8 mouse cellular contexts compared by ENCODE assay signal in the genomic region with DNA sequence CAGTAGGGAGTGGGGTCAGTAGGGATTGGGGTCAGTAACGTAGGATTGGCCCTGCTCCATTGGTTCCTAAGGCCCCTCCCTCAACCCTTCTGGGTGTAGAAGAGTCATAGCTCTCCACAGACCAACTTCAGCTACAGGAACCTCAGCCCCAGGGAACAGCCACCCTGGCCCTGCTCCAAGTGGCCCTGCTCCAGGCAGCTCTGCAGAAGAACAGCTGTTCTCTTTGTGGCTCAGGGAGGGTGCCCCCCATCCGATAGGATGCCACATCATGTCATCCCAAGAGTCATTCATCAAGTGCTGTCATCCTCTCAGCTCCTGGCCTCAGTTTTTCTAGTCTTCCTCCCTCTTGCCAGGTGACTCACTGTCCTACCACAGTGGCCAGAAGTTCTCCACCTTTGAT. TPM values are rescaled to one million over a fixed set of nuclear protein-coding genes. Genes with fewer than 3 reads are reported as not detected.
DNase-seq lines count a peak whose midpoint lies in the region; ATAC-seq and TF ChIP-seq lines count a peak whose summit lies in the region.

No protein-coding gene starts in this region.

- no peak for TF ChIP-seq POLR2A in lung, adult 2 months (IDR thresholded peaks at IDR 0.05; ENCODE audit: borderline replicate concordance, extremely low read depth, low read depth, low read length)

- no peak overlapping the region for H3K4me3 ChIP-seq in lung, adult 2 months (replicated peaks; ENCODE audit: extremely low read depth, low read depth, low read length)
- H3K4me3 ChIP-seq in forebrain, postnatal 0 days (ENCODE audit: low read depth, low read length): no peak overlapping the region

- no peaks in the 10 kb centered on the region for H3K27me3 ChIP-seq in forebrain, postnatal 0 days (ENCODE audit: insufficient read depth, low read length)

- no peak overlapping the region for H3K4me2 ChIP-seq in forebrain, postnatal 0 days (ENCODE audit: low read depth)

- ATAC-seq in forebrain, postnatal 0 days: no peak

- TF ChIP-seq CTCF in lung, adult 2 months (IDR thresholded peaks at IDR 0.05; ENCODE audit: insufficient read depth, low read length): no peak
- TF ChIP-seq CTCF in forebrain, postnatal 0 days (IDR thresholded peaks at IDR 0.05; ENCODE audit: low read depth): no peak

- no peaks in the 10 kb centered on the region for H3K4me1 ChIP-seq in lung, adult 2 months (ENCODE audit: control insufficient read depth, insufficient read depth, low read length)
- peaks cover 8% of the 10 kb centered on the region; the same call in 1 of the 2 replicates for H3K4me1 ChIP-seq in forebrain, postnatal 0 days (ENCODE audit: insufficient read depth)

- H3K27ac ChIP-seq in forebrain, postnatal 0 days (ENCODE audit: low read depth, low read length): no peak overlapping the region

- H3K9me3 ChIP-seq in forebrain, postnatal 0 days (ENCODE audit: low read length): no peaks in the 10 kb centered on the region

- 40% methylated on average over 2 of the region's 2 CpGs for WGBS in lung, adult 2 months
- WGBS in forebrain, postnatal 0 days: 14% methylated on average over 2 of the region's 2 CpGs

- H3K36me3 ChIP-seq in forebrain, postnatal 0 days (ENCODE audit: insufficient read depth): peaks cover 43% of the 10 kb centered on the region

- no peak overlapping the region for H3K9ac ChIP-seq in forebrain, postnatal 0 days

- peak; percentile 43 to 63 for DNase-seq in adrenal gland, adult (ENCODE audit: inconsistent age in 2 of 2, low spot score in 1 of 2)
- no peak for DNase-seq in adrenal gland, postnatal 4 days (ENCODE audit: low spot score in 2 of 2)
- peak; percentile 41 to 58 for DNase-seq in lung, adult 18-20 months
- no peak for DNase-seq in lung, adult 2 months
- DNase-seq in forebrain, postnatal 0 days: peak; percentile 48
- DNase-seq in kidney, postnatal 10 days: peak; percentile 86
- DNase-seq in ovary, postnatal 36 days (ENCODE audit: low spot score): peak; percentile 57
- DNase-seq in thymus, postnatal 36 days: no peak

RNA-seq across cellular contexts. Expression of a gene that starts 2.2 kb away (rescaled TPM):
- 10 to 100 TPM; 65.8 to 68.6 TPM for total RNA-seq in adrenal gland, postnatal 4 days (2021)
- polyA plus RNA-seq in lung, adult 2 months (2012; rRNA removed): 1,294 and 1,321 TPM in 2 replicates
- total RNA-seq in forebrain, postnatal 0 days (2014; rRNA removed): 8.0 and 17.4 TPM in 2 replicates
- polyA plus RNA-seq in forebrain, postnatal 0 days (2015; fragmentation: Nextera tagmentation; extraction: Ambion mirVana): 19.6 and 23.0 TPM in 2 replicates

RNA-seq across cellular contexts. Expression of a gene that starts 6.8 kb away (rescaled TPM):
- 10 to 100 TPM; 25.9 to 28.1 TPM for total RNA-seq in adrenal gland, postnatal 4 days (2021)
- 39.3 and 40.1 TPM in 2 replicates for polyA plus RNA-seq in lung, adult 2 months (2012; rRNA removed)
- total RNA-seq in forebrain, postnatal 0 days (2014; rRNA removed): 45.9 and 50.3 TPM in 2 replicates
- polyA plus RNA-seq in forebrain, postnatal 0 days (2015; fragmentation: Nextera tagmentation; extraction: Ambion mirVana): 53.6 and 58.5 TPM in 2 replicates

RNA-seq across cellular contexts. Expression of a gene that starts 17.5 kb away (rescaled TPM):
- total RNA-seq in adrenal gland, postnatal 4 days (2021): 10 to 100 TPM; 21.3 to 25.4 TPM
- 28.4 and 37.5 TPM in 2 replicates for polyA plus RNA-seq in lung, adult 2 months (2012; rRNA removed)
- 18.8 and 27.5 TPM in 2 replicates for total RNA-seq in forebrain, postnatal 0 days (2014; rRNA removed)
- 25.4 and 26.8 TPM in 2 replicates for polyA plus RNA-seq in forebrain, postnatal 0 days (2015; fragmentation: Nextera tagmentation; extraction: Ambion mirVana)

RNA-seq across cellular contexts. Expression of a gene that starts 33.5 kb away (rescaled TPM):
- total RNA-seq in adrenal gland, postnatal 4 days (2021): 1 to 10 TPM; 2.9 to 4.1 TPM
- 0.27 and 0.44 TPM in 2 replicates for polyA plus RNA-seq in lung, adult 2 months (2012; rRNA removed)
- 85.9 and 91.3 TPM in 2 replicates for total RNA-seq in forebrain, postnatal 0 days (2014; rRNA removed)
- 17.4 and 27.3 TPM in 2 replicates for polyA plus RNA-seq in forebrain, postnatal 0 days (2015; fragmentation: Nextera tagmentation; extraction: Ambion mirVana)

Comparison
In these comparisons a context has a peak if more than half of its experiments do, and no peak if none do; other contexts are left out.
1. DNase-seq: peak in adrenal gland, adult (2 of 2), lung, adult 18-20 months (2 of 2), forebrain, postnatal 0 days (single experiment), kidney, postnatal 10 days (single experiment) and ovary, postnatal 36 days (single experiment); none in adrenal gland, postnatal 4 days (0 of 2), lung, adult 2 months (single experiment) and thymus, postnatal 36 days (0 of 2).